Mouse (Mus musculus) embryonic fibroblast, embryonic 13.5 days (primary cell): ENCODE results near the gene Pdik1l. TPM values are rescaled to one million over a fixed set of nuclear protein-coding genes. Genes with fewer than 3 reads are reported as not detected.

ENCODE experiments used
- H3K27ac ChIP-seq: 2 replicates; pipeline ENCODE4 v1.5.1; 2012; ENCODE audit warnings: low read length, control low read depth, inconsistent platforms; ENCODE audit not compliant: insufficient read depth
- H3K4me1 ChIP-seq: 2 replicates; pipeline ENCODE4 v1.6.1; 2011; ENCODE audit warnings: low read length; ENCODE audit not compliant: control insufficient read depth, insufficient read depth
- H3K4me3 ChIP-seq: 2 replicates; pipeline ENCODE4 v1.5.1; 2011; ENCODE audit warnings: mild to moderate bottlenecking, control low read depth, low read length; ENCODE audit not compliant: insufficient read depth
- CTCF ChIP-seq: IDR thresholded peaks from 2 replicates; pipeline ENCODE4 v1.5.1; 2011; ENCODE audit warnings: mild to moderate bottlenecking, control low read depth, low read length, moderate library complexity, borderline replicate concordance; ENCODE audit not compliant: insufficient read depth
- POLR2A ChIP-seq: IDR thresholded peaks from 2 replicates; pipeline ENCODE4 v1.6.1; 2011; ENCODE audit warnings: low read depth, mild to moderate bottlenecking, control low read depth, low read length, moderate library complexity
- polyA plus RNA-seq: library from polyadenylated mRNA; stranded (reverse); fragments of >200 nt; gene quantifications from 2 replicates; pipeline ENCODE4 v1.2.4, GENCODE M21; 2011; ENCODE audit warnings: low read depth; ENCODE audit not compliant: missing spikeins, insufficient read length

Pdik1l gene
- polyA plus RNA-seq, 1 experiment = 10.3 TPM

DNA sequence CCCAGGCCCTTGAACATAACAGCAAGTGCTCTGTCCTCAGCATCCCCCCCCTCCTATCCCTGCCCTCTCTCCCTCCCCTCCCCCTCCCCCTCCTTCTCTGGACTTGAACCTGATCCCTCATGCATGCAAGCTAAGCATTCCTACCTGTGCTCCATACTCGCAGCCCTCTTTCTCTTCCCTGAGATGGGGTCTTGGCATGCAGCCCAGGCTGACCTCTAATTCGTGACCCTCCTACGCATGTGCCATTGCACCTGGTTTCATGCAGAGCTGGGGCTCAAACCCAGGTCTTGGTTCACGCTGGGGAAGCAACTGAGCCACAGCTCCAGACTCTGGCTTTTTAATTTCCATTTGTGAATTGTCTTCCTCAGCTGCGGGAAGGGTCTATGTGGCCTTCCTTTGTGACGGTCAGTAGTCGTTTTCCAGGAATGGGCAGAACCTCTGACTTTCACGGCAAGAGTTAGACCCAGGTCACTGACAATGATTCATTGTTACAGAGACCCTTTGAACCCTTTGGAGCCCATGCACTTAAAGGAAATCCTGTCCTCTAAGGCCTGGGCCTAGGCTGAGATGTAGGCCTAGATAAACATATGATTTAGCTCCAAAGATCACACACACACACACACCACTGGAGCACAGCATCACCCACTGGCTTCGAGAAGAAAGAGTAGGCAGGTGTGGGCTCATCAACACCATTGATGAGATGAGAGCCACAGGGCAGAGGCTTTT is 21.7 kb downstream of the Pdik1l start:
- Histone ChIP-seq H3K4me1 (no peaks in the 10 kb centered on the region), H3K4me3 (no peak overlapping the region), H3K27ac (no peak overlapping the region)
- no peak for TF ChIP-seq POLR2A
- TF ChIP-seq CTCF = no peak

DNA sequence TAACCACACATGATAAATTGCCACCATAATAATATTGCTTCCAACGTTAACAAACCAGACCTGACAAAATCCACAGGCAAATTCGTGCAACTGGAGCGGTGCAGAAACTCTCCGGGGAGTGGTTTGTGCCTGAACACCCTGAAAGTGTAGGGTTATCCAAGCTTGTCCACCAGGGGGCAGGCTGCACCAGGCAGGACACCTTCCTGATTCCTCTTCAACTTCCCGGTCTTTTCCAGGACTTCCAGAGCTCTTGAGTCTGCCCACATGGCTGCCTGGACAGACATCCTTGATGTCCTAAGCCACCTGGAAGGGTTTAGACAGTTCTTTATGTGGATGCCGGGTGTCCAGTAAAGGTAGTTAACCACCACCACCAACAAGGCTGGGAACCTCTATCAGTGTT is 24.5 kb downstream of the Pdik1l start:
- H3K4me3 ChIP-seq = no peak overlapping the region
- no peak overlapping the region for H3K27ac ChIP-seq
- no peaks in the 10 kb centered on the region for H3K4me1 ChIP-seq
- TF ChIP-seq POLR2A (no peak), CTCF (peak; percentile 80; the same call in 1 of the 2 replicates)

DNA sequence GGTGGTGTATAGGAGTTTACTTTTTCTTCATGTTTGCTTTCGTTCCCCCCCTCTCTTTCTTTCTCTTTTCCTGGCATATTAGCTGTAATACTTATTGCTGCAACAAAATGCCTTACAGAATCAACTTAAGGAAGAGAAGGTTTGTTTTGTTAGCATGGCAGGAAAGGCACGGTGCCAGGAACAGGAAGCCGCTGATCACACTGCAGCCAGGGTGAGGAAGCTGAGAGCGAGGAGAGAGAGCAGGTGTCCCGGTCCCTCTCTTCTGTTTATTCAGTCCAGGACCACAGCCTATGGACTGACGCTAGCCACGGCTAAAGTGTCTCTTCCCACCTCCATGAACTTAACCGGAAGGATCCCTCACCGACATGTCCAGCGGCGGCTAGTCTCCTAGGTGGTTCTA is 29.3 kb downstream of the Pdik1l start:
- H3K4me1 ChIP-seq = no peaks in the 10 kb centered on the region
- H3K4me3 ChIP-seq = no peak overlapping the region
- TF ChIP-seq CTCF (no peak), POLR2A (no peak)
- H3K27ac ChIP-seq = no peak overlapping the region

DNA sequence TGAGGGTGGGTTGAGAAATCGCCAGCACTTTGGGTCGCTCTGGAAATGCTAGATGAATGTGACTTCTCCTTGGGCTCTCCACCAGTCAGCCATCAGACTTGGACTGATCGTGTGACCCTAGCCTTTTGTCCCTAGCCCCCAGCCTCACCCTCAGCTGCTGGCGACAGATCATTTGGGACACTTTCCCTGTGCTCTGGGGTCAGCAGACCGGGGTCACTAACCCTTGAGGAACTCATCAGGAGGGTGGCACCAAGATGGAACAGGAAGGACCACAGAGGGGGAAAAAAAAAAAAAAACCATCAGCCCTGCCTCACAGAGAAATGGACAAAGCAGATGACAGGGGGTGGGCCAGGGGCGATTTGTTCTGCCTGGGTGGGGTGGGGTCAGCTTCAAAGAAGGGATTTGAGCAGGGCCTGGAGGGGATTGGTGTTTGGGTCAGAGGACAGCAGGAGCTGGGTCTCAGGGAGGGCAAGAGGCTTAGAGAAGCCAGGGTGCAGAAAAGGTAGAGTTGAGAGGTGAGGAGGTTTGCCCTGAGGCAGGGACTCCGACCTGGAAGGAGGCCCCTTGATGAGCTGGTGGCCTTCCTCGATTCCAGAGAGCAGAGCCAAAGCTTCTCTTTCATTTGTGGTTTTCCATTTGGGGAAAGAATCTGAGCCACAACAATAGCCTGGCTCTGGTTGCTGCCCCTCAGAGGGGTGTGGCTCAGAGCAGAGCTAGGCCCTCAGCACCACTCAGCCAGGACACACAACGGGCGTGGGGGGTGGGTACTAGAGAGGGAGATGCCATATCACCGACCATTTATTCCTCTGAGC is 30.3 kb downstream of the Pdik1l start:
- Histone ChIP-seq H3K4me1 (no peaks in the 10 kb centered on the region), H3K4me3 (no peak overlapping the region), H3K27ac (no peak overlapping the region)
- TF ChIP-seq POLR2A (no peak), CTCF (no peak)

DNA sequence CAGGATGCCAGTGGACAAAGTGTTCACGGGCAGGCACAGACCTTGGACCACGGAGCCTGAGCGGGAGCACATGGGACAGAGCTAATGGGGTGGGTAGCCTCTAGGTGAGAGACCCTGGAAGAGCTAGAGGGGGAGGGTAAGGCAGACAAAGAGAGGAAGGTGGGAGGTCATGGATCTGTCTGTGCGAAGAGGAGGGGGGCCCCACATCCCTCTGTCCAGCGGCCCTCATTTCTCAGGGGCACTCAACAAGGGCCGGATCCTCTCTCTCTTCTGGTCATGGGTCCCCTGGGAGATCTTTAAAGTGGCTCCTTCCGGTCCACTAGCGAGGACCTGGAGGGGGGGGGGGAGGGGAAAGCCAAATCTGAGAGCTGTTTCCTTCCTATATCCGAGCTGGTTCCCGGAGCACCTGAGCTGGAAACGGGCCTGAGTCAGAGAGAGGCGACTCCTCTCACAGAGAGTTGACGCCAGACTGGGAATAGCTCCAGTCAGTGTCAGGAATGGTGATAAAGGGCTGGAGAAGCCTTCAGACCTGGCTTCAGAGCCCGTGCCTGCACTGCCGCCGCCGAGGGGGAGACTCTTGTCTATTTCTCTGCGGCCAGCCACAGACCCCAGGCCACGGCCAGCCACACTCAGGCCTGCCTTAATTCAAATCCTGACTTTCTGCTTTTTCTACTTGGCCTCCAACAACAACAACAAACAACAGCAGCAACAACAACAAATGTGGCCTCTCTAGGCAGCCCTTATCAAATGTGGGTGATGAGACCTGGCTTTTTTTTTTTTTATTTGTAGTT is 31.1 kb downstream of the Pdik1l start:
- H3K27ac ChIP-seq = no peak overlapping the region
- no peak overlapping the region for H3K4me3 ChIP-seq
- no peaks in the 10 kb centered on the region for H3K4me1 ChIP-seq
- TF ChIP-seq POLR2A (no peak), CTCF (no peak)

DNA sequence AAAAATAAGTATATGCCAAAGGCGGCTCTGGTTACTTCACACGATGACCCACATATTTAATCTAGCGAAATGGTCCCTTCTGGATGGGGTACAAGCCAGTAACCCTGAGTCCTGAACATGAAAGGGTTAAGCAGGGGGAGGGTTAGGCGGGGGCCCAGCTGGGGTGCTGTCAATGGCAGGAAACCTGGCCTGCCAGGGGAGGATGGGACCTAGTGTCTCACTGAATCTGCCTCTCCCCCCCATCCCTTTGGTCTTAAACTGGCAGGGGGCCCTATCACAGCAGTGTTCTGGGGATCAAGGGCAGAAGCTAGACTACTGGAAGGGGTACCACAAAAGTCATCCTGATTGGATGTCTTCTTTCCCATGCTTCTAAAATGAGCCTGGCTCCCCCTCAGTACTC is 31.8 kb downstream of the Pdik1l start:
- Histone ChIP-seq H3K27ac (no peak overlapping the region), H3K4me1 (no peaks in the 10 kb centered on the region; the same call in 1 of the 2 replicates), H3K4me3 (no peak overlapping the region)
- TF ChIP-seq POLR2A (no peak), CTCF (no peak)

DNA sequence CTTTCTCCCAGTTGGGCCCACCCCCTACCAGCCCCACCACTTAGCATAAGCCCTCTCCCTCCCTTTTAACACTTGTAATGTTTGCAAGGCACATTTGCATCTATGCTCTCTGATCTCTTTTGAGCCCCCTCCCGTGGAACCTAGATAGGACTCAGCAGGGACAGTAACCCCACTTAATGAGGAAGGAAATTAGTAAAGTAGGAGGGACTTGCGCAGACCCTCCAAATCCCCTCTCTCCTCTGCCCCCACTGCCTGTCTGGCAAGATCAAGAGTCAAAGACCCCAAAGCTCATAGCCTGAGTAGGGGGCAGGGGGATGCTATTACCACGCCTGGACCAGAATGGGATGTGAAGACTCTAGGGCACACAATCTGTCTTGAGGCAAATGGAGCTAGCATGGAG is 32.9 kb downstream of the Pdik1l start:
- Histone ChIP-seq H3K4me3 (no peak overlapping the region), H3K27ac (no peak overlapping the region), H3K4me1 (no peaks in the 10 kb centered on the region; the same call in 1 of the 2 replicates)
- TF ChIP-seq CTCF (no peak), POLR2A (no peak)

DNA sequence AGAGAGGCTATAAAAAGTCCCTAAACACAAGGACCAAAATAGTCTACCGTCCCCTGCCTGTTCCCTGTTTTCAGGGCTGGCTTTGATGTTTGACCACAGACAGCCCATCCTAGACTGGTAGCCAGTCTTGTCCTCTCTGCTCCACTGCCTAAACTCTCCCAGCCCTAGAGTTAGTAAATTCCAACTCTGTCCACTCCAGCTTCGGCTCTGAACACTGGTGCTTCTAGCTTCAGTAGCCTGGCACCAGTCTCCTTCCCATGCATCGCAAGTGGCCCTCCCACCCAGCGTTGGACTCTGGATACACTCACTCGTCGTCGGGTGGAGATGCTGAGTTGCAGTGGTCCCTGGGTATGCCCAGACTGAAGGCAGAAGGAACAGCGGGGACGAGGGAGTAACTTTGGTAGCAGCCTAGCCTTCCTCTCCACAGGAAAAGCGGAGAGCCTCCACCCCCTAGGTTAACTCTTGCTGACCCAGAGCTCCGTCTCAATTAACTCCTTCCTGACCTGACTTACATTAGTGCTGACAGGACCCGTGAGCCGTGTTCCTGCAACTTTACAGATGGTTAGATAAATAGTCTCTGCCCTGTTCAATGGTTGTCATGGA is 33.9 kb downstream of the Pdik1l start, which contains the start of gene Grrp1:
TSS of gene Grrp1 (minus strand) at position 385 of the 603 bp plus-strand sequence.
- TF ChIP-seq POLR2A (no peak), CTCF (no peak)
- Histone ChIP-seq H3K4me3 (no peak within 1 kb of the TSS), H3K27ac (no peak within 1 kb of the TSS), H3K4me1 (no peaks in the 10 kb centered on the region; the same call in 1 of the 2 replicates)
